Mouse (Mus musculus) heart, postnatal 36 days (tissue): ENCODE data around the gene Ccdc187. TPM values are rescaled to one million over a fixed set of nuclear protein-coding genes. Genes with fewer than 3 reads are reported as not detected.
A peak's percentile ranks its signal among the peaks of the same experiment; 100 is the strongest.

Source experiments
- DNase-seq, 2 experiments: peaks; one replicate each; pipeline ENCODE4 v3.0.0; 2021 to 2022
- intact Hi-C: fragments of 180-260 bp; cut with DNase I; formaldehyde crosslinking; loops from one replicate; pipeline ENCODE4 v1.15.1; 2025
- total RNA-seq, 2 experiments: library from RNA; stranded (reverse); gene quantifications; 2 replicates each; pipeline ENCODE4 v1.2.3; 2021

Gene Ccdc187
- under 1 TPM; 0.03 to 0.08 TPM for total RNA-seq

DNA sequence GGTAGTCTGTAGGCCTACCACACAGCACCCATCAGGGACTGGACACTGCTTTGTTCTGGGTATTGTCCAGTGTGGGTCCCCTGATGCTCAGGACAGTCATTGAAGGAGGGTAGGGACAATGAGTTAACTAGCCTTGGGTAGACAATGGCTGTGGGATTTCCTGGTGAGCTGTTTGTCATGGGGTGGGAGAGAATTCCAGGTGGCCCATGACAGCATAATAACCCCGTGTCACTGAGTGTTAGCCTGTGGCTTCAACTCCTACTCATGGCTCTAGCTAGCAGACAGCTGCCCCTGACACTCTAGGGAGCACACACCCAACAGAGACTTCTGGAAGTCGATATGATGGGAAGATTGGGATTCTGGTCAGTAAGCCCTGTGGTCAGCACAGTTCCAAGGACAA is at the start of gene Ccdc187:
TSS of gene Ccdc187 (minus strand) at position 101 of the 400 bp plus-strand sequence.
- intact Hi-C loops: no loop called here

DNA sequence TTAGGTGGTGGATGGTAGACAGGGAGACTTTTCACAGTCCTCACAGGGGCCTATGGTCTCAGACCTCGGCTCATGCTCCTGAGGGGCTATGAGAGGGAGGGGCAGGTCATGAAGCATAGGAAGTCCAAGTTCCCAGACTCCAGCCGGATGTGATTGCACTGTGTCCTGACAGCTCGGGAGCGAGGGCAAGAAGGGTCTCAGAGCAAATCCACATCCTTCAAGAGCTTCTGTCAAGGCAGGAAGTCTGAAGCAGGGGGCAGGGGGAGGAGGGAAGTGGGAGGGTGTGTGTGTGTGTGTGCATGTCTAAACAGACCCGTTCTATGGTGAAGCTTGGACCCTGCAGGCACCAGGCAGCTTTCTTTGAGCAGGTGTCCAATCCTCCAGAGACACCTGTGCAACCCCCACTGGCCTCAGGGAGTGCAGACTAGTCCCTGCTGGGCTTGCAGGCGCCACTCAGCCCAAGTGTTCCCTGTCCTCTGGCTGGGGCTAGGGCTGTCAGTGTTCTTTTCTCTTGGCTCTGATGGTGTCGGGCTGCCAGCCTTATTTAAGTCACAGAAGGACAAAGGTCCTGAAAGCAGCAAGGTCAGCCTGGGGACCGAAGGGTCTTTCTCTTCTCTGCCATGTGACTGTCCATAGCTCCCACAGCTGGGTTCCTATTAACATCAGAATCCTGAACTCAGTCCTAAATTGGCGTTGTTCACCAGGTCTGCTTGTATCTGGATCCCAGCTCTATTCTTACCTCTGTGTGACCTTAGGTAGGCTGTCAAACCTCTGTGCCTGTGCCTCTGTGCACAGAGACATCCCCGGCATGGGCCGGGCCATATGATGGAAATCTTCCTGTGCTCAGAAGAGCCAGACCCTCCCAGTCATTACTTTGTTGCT is 48.5 kb upstream of the Ccdc187 start:
- intact Hi-C loops: no loop called here
- no peak for DNase-seq

More for the DNA sequence above, at the start of gene Ccdc187:
- no peak for DNase-seq

DNA sequence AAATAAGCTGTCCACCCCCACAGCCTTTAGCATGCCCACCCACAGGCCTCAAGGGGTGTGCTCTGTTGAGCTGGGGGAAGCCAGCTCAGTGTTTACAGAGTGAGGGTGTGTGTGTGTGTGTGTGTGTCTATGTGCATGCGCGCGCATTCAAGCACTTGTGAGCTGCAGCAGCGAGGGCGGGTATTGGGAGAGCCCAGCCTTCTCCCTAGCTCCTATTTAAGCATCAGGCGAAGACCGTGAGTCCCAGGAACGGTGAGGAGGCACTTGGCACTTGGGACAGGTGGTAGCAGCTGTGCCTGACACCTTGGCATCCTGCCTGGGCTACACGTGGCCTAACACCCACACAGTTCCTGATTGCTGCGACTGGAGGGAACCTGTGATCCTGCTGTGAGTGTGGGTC is 47.7 kb upstream of the Ccdc187 start:
- DNase-seq: peak; percentile 73 to 76
- intact Hi-C loops: no loop called here

DNA sequence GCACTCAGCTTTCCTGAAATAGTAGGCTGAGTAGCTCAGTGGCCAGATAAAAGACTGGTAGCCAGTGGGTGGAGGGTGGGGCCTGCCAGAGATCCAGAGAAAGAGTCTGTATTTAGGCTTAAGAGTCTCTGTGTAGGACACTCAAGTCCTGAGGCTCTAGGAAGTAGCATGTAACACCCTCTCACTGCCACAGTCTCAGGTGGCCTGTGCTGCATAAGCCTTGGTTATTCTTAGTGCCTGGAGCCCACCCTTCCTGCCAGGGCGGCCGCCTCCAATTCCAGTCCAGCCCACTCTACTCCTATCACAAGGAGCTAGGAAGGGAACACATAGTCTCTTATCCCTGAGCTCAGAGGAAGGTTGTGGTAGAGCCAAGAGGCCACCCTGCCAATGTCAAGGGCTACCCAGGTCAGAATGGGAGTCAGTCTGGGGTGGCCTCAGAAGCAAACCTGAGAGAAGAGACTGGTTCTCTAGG is 47.2 kb upstream of the Ccdc187 start:
- DNase-seq: peak in 1 of 2 experiments; percentile 55
- intact Hi-C loops: no loop called here

DNA sequence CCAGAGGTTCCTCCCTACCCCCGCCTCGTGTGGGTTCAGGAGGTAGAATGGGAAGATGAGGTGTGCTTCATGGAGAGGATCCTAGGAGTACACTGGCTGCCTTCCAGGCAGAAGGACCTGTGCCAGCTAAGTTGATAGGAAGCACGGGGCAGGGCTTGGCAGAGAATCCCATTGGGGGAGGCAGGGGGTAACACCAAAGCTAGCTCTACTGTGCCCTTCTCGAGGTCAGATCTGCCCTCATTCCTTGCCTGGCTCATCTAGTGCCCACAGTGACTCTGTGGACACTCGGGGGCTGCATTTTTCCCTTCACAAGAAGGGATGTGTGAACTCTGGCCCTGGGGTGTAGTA is 44.8 kb upstream of the Ccdc187 start:
- DNase-seq: peak; percentile 75 to 80
- intact Hi-C loops: no loop called here

DNA sequence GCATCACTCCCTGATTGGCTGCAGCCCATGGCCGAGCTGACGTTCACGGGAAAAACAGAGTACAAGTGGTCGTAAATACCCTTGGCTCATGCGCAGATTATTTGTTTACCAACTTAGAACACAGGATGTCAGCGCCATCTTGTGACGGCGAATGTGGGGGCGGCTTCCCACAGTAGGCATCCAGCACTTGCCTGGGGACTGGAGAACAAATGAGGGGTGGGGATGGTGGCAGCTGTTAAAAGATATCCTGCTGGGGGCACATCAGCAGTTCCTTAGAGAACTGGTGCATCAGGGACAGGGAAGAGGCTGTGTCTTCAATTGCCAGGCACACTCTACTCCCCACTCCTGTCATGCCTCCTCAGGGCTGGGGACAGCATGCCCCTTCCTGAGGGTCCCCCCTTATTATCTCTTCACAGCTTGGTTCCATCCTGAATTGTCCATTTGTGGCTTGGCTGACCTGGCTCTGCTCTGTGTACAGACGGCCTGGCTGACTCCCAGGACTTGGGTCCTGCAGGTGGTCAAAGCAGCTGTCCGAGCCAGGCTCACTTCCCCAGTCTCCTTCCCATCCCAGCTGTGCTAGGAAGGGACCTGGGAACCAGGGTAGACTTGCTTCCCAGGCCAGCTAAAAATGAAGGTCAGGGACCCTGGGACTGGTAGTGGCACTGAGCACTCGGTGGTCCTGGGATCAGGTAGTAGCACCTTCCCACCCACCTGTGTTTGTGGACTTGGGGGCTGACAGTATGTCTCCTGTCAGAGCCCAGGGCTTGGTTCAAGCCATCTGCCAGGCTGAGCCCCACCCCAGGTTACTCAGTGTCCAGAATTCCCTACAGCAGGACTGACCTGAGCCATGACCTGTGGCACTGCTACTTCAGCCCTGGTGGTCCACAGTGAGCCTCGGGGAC is 44.2 kb upstream of the Ccdc187 start:
- intact Hi-C loops: no loop called here

DNA sequence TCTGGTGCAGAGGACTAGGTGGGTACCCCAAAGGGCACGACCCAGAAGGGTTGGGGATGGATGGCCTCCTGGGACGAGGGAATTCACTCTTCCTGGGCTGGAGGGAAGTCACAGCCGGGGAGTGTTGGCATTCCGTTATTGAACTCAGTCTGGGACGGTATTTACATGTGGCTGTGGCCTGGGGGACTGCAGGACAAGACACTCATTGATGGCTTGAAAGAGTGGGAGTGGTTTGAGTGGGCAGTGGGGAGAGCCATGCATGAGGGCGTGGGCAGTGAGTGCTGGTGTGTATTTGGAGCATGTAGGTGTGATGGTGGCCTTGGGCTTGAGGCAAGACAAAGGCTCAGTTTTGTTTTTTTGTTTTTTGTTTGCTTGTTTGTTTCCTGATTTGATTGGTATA is 36.3 kb upstream of the Ccdc187 start:
- DNase-seq: no peak
- intact Hi-C loops: no loop called here

More for the DNA sequence above, 44.2 kb upstream of the Ccdc187 start:
- DNase-seq: no peak

DNA sequence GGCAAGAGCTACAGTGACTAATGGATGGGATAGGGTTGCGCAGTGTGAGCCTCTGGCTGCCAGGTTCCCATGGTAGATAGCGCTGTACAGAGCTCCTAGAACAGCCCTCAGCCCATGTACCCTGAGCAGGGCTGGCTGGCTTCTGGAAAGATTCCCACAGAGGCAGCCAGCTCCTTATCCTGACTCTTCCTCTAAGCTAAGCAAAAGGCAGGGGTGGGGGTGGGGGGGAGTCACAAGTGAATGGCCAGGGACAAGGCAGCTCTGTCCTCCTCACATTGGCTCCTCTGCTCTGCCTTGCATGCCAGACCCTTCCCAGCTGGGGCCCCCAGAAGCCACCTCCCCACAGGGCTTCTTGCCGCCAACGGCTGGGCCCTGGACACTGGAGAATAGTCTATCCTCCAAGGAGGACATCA is 35.7 kb upstream of the Ccdc187 start:
- DNase-seq: no peak
- intact Hi-C loops: no loop called here

DNA sequence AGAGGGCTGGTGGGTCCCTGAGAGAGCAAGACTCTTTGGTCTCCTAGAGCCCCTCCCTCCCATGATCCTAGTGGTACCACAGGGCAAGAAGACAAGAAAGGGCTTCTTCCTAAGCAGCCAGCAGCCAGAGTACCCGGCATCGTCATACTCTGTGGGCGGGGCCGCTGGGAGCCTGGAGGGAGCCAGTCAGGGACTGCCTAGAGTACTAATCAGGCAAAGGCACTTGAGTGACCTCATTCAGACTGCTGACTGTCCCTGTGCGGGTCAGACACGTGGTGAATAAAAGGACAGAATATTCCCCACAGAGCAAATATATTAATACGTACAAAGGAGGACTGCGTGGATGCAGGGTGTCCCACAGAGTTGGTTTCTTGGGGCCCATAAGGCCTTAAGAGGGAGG is 35.0 kb upstream of the Ccdc187 start:
- intact Hi-C loops: loop anchor here (5.0 kb wide), 1 partner anchor 78 kb away; the partner anchor contains the start of gene Inpp5e
- DNase-seq: peak; percentile 68 to 72

DNA sequence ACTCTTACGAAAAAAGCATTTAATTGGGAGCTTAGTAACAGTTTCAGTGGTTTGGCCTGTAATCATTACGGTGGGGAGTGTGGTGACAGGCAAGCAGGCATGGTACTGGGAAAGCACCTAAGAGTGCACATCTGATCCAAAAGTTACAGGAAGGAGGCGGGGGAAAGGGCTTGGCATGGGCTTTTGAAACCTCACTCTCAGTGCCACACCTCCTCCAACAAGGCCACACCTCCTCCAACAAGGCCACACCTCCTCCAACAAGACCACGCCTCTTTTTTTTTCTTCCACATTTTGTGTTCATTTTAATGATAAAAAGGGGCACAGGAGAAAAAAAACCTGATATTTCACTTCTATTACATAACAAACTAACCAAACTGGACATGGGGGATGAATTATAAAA is 33.5 kb upstream of the Ccdc187 start:
- intact Hi-C loops: loop anchor here (5.0 kb wide), 1 partner anchor 79 kb away; the partner anchor contains the start of gene Inpp5e

DNA sequence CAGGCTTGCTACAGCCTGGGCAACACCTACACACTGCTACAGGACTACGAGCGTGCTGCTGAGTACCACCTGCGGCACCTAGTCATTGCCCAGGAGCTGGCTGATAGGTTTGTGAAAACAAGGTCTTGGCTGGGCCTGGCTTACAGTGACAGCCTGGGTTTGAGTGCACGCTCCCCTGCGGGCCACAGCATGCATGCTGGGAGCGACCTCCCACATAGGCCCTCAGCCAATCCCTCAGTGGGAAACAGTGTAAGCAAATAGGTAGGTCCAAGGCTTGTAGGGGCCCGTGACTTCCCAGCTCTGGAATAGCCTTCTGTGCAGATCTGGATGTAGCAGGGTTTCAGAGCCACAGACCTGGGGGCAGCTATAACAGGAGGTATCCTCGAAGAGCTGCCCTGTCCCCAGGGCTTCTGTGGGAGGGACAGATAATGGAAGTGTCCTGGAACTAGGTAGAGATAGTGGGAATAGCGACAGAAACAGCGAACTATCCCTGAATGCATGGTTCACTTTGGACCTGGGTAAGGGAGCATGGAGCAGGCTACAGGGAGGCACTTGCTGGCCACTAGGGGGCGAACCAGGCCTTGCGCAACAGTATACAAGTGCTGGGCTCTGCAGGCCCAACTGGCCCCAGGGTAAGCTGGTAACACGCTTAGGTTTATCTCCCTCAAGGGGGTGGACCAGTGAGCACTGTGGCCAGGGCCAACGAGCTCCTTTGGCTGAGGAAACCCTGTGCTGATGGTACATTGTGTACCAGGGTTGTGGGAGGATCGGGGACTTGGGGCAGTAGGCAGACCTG is 31.2 kb upstream of the Ccdc187 start:
- peak; percentile 69 to 75 for DNase-seq
- intact Hi-C loops: loop anchor here (1.0 to 5.0 kb wide), 3 partner anchors 27 to 241 kb away; partner anchors contain the start of genes Dnlz and Inpp5e

More for the DNA sequence above, 33.5 kb upstream of the Ccdc187 start:
- no peak for DNase-seq

DNA sequence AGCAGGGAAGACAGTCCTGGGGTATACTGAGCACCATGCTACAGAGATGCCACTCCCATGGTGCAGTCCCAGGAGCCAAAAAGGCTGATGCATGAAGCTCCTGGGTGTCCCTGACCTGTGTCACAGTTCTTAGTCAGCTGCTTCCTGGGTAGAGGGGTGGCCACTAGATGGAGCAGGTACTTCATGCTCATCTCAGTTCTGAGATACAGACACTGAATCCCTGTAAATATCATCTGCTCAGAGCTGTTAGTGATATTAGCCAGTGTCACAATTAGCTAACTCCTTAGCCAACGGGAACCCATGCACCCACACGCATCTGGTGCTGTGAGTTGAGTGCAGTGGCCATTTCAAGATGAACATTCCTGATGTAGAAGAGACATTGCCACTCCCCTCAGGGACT is 30.6 kb upstream of the Ccdc187 start:
- intact Hi-C loops: loop anchor here (1.0 to 5.0 kb wide), 3 partner anchors 27 to 241 kb away; partner anchors contain the start of genes Dnlz and Inpp5e
- no peak for DNase-seq

DNA sequence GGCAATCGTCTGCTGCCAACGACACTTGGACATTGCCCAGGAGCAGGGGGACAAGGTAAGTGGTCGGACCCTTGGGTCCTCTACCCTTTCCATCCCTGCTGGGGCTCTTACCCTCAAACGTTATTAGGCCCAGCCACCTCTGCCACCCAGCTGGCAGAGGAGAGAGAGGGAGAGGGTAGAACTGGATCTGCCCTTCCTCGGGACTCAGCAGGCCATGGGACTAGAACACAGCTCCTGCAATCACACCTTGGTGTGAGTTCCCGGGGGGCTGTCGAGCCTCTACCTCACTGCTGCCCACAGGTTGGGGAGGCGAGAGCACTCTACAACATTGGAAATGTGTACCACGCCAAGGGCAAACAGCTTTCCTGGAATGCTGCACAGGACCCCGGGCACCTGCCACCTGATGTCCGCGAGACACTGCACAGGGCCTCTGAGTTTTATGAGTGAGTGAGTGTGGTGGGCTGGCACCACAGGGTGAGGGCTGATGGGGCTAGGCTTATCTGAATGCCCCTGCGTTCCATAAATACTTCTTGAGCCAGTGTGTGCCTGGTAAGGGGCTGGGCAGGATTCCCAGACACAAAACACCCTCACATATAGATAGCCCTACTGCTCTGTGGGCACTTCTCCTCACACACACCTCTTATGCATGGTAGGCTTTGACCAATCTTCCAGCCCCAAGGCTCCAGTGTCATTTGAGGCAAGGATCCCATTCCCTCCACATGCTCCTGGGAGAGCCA is 29.4 kb upstream of the Ccdc187 start:
- DNase-seq: no peak
- intact Hi-C loops: no loop called here

DNA sequence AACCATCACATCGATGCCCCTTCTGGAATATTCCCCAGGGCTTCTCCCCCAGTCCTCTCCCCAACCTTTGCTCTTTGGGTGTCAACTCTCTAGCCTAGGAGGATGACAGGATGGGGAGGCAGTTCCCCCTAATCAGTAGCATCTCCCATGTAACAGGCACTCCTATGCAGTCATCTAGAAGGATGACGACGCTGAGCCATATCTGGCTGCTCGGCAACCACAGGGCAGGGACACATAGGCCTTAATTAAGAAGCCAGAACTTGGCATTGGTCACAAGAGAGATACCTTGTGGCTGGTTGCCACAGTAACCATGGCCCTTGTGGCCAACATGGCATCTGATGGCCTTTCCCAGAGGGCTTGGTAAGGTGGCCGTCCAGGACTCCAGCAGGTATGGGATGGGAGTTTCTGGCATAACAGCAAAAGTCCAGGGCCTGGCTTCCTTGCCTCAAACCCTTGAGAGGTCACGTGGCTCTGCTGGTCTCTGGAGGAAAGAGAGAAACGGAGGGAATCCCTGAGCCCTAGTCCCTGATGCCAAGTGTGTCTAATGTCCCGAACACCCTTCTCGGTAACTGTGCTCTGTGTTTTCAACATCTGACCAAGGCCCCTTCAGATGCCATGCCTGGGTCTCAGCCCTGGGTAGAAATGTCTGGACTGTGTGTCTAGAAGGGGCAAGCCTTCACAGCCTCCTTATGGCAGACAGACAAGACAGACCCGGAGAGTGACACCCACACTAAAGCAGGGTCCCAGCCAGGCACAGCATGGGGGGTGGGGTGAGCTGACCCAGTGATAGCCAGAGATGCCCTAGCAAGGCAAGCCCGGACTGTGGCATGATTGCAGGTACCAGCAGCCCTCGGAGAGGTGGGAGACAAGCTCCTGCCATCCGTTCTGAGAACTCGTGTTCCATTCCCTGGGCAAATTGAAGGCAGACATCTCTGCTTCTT is 26.2 kb upstream of the Ccdc187 start:
- intact Hi-C loops: no loop called here
- no peak for DNase-seq

DNA sequence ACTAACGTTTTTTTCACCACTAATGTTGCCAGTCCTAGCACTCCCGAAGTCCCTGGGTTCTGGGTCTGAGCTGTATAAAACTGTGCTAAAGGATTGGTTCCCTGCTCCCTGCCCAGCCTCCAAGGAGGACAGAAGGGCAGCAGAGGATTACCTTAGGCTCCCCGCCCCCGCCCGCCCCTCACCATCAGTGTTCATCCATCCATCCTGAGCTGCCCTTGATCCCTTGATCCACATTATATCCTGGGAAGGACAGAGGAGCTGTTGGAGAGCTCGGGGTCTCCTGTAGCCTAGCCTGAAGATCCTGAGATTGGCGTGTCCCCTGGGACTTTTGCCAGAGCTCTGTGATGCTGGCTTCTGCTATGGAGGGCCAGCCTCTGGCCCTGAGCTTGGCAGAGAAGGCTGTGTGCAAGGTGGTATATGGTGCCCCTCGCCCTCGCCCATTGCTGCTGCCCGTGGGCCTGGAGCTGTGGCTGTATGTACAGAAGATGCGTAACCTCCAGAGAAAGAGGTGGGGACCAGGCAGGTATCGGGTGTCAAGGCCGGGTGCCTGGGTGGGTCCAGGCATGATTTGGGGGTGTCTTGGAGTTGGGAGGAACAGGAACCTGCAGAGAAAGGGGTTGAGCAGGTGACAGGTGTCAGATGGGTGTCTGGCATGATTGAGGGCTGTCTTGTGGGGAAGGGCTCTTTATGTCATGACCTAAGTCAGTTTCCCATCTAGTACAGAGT is 25.3 kb upstream of the Ccdc187 start:
- intact Hi-C loops: loop anchor here (5.0 kb wide), 2 partner anchors 33 to 123 kb away; partner anchors contain the start of gene Dnlz
- DNase-seq: no peak

DNA sequence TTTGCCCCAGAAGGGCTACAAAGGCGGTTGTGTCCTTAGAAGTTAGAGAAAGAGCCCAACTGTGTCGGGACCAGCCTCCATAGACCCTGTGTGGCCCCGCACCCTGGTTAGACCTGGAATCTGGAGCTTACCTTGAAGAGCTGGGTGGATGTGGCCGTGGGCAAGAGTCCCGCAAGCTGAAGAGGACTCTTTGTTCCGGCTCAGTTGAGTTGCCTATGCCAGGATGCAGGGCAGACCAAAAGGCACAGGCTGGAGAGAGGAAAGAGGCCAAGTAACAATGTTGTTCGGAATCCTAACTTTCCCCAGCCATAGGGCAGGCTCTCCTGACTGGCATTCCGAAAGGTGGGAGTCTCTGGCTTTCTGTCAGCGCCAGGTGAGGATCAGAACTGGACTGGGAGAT is 24.8 kb upstream of the Ccdc187 start:
- DNase-seq: no peak
- intact Hi-C loops: loop anchor here (5.0 kb wide), 2 partner anchors 33 to 123 kb away; partner anchors contain the start of gene Dnlz

DNA sequence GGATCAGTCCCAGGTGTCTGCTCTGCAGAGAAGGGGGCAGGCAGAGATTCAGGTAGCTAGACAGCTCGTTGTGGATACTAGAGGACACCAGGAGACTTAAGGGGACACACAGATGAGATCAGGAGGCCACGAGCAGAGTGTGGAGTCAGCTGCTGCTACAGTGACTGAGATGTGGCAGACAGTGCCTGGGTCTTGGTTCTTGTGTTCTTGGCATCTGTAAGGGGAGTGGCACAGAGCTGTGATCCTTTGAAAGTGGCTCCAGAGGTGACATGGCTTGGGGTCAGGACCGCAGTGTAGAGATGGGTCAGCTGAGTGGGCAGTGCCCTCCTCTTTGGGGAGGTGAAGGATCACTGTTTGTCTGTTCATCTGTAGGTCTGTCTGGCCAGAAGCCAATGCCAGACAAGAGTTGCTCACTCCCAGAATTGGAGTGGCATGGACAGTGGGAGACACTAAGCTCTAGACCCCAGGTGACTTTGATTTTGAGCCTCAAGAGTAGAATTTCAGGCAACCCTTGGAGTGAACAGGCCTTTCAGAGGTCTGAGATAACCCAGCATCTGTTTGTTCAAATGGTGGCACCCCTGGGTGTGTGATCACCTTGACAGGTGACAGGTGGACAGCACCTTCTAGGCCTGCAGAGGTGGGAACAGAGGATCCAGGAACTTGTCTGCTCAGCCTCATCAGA is 23.8 kb upstream of the Ccdc187 start:
- no peak for DNase-seq
- intact Hi-C loops: loop anchor here (5.0 kb wide), 2 partner anchors 34 to 124 kb away; partner anchors contain the start of gene Dnlz
